Mouse (Mus musculus) adrenal gland, adult (tissue): Measurements from ENCODE around the gene Irf6.
A peak's percentile ranks its signal among the peaks of the same experiment; 100 is the strongest.

Experiments
- DNase-seq, 2 experiments: peaks; one replicate each; pipeline ENCODE4 v3.0.0; 2022 to 2023; ENCODE audit warnings: low spot score in 1 of 2; ENCODE audit not compliant: inconsistent age in 2 of 2

Irf6 gene

GRCm38 (mm10) chr1:193198312-193198711 is 45.4 kb downstream of the Irf6 start:
- DNase-seq: no peak

GRCm38 (mm10) chr1:193200640-193201382 is 47.9 kb downstream of the Irf6 start:
- DNase-seq: no peak

GRCm38 (mm10) chr1:193201383-193201778 is 48.5 kb downstream of the Irf6 start, which contains the start of gene Traf3ip3:
Gene Traf3ip3, minus strand, starts transcription at chr1:193201703.
- DNase-seq: peak; percentile 20 to 34

GRCm38 (mm10) chr1:193203821-193204220 is 50.9 kb downstream of the Irf6 start:
- DNase-seq: no peak

GRCm38 (mm10) chr1:193205431-193205830 is 52.5 kb downstream of the Irf6 start:
- no peak for DNase-seq

GRCm38 (mm10) chr1:193207503-193207902 is 54.6 kb downstream of the Irf6 start, which contains the start of gene Lamb3:
Gene Lamb3, plus strand, starts transcription at chr1:193207699.
- DNase-seq: no peak

- DNase-seq: peak in 1 of 2 experiments; percentile 70
Observed at GRCm38 (mm10) chr1:193208178-193208577, 55.3 kb downstream of the Irf6 start.

GRCm38 (mm10) chr1:193211371-193211770 is 58.5 kb downstream of the Irf6 start:
- DNase-seq: peak in 1 of 2 experiments; percentile 40

- no peak for DNase-seq
Observed at GRCm38 (mm10) chr1:193214053-193214452, 61.1 kb downstream of the Irf6 start.

GRCm38 (mm10) chr1:193216000-193216399 is 63.1 kb downstream of the Irf6 start:
- no peak for DNase-seq

GRCm38 (mm10) chr1:193220408-193220807 is 67.5 kb downstream of the Irf6 start:
- no peak for DNase-seq
